Mouse (Mus musculus) stomach, embryonic 16.5 days (tissue): ENCODE results near the gene Inpp5a. TPM values are rescaled to one million over a fixed set of nuclear protein-coding genes. Genes with fewer than 3 reads are reported as not detected.

Experiments
- ATAC-seq: fragments of 200-750 bp; cut with Nextera tagmentation; 2 replicates; pipeline ENCODE4 v1.8.0; 2017; ENCODE audit warnings: moderate number of reproducible peaks, moderate TSS enrichment; ENCODE audit not compliant: insufficient read depth, low FRiP score
- H3K27ac ChIP-seq: fragments of 300-500 bp; sonication (generic); 2 replicates; pipeline ENCODE4 v1.5.1; 2014; ENCODE audit warnings: low read length
- H3K27me3 ChIP-seq: fragments of 300-500 bp; sonication (generic); 2 replicates; pipeline ENCODE4 v1.6.1; 2014; ENCODE audit warnings: low read length, control low read depth, mixed read lengths; ENCODE audit not compliant: control insufficient read depth, insufficient read depth
- H3K36me3 ChIP-seq: fragments of 300-500 bp; sonication (generic); 2 replicates; pipeline ENCODE4 v1.6.1; 2014; ENCODE audit warnings: low read length; ENCODE audit not compliant: control insufficient read depth, insufficient read depth
- H3K4me1 ChIP-seq: fragments of 300-500 bp; sonication (generic); 2 replicates; pipeline ENCODE4 v1.6.1; 2014; ENCODE audit warnings: low read length, control low read depth, mixed read lengths; ENCODE audit not compliant: control insufficient read depth, insufficient read depth
- H3K4me2 ChIP-seq: fragments of 300-500 bp; sonication (generic); 2 replicates; pipeline ENCODE4 v1.6.1; 2014; ENCODE audit warnings: low read depth, low read length, mixed read lengths
- H3K4me3 ChIP-seq: fragments of 300-500 bp; sonication (generic); replicated peaks from 2 replicates; pipeline ENCODE4 v1.5.1; 2014; ENCODE audit warnings: mild to moderate bottlenecking, low read length
- H3K9ac ChIP-seq: fragments of 300-500 bp; sonication (generic); 2 replicates; pipeline ENCODE4 v1.6.1; 2014; ENCODE audit warnings: low read length
- H3K9me3 ChIP-seq: fragments of 300-500 bp; sonication (generic); replicated peaks from 2 replicates; pipeline ENCODE4 v1.6.1; 2016; ENCODE audit warnings: low read length, control low read depth; ENCODE audit not compliant: control insufficient read depth
- WGBS: fragments of 180-500 bp; shearing (Covaris S2); extraction: QIAGEN DNeasy Blood & Tissue Kit; methylation state at CpG from one replicate; pipeline ENCODE4 v1.1.7; 2014; 5-methylcytosine and 5-hydroxymethylcytosine counted together
- polyA plus RNA-seq: library from polyadenylated mRNA; unstranded; fragments of >200 nt; fragmentation: Nextera tagmentation; extraction: Ambion mirVana; gene quantifications from 2 replicates; pipeline ENCODE4 v1.2.1, GENCODE M21; 2015

The Inpp5a gene
- polyA plus RNA-seq, 1 experiment from 2014 or later: 21.3 TPM

DNA sequence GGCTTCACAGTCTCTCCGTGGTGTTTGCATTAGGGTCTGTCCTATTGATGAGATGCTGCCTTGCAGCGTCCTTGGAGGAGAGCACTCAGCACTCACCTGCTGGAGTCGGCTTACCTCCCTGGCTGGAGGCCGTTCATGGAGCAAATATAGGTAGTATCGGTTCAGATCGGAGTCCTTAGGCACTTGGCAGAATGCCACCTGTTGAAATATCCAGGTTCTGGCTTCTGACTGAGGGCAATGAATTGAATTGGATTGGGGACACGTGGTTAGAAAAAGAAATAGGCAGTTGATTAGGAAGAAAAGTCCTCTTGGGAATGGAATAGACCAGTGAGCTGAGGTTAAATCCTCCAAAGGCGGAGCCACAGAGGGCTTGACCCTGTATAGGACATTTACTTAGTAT is 12.9 kb downstream of the Inpp5a start:
- Histone ChIP-seq H3K4me2 (no peak overlapping the region), H3K36me3 (no peaks in the 10 kb centered on the region), H3K9me3 (no peaks in the 10 kb centered on the region), H3K4me3 (no peak overlapping the region), H3K27ac (no peak overlapping the region), H3K27me3 (no peaks in the 10 kb centered on the region), H3K9ac (no peak overlapping the region), H3K4me1 (peaks cover 45% of the 10 kb centered on the region)
- ATAC-seq: no peak
- 69% methylated on average over 8 of the region's 8 CpGs for WGBS

DNA sequence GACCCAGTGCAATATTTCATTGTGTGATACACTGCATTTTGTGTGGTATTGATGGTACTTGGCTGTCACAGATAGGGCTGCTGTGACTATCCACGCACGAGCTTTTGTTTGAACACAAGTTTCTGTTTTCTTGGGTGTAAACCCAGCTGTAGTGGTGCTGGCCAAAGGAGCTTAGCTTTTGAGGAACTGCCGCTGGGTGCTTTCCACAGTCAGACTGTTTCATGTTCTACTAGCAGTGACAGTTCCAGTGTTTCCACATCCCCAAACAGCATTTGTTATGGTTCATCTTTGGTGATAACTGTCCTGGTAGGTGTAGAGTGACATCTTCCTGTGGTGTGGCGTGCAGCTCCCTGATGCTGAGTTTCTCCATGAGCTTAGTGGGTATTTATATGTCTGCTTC is 13.8 kb downstream of the Inpp5a start:
- H3K4me3 ChIP-seq: no peak overlapping the region
- WGBS: 55% methylated on average over 4 of the region's 4 CpGs
- no peak for ATAC-seq
- no peaks in the 10 kb centered on the region for H3K9me3 ChIP-seq
- peaks cover 38% of the 10 kb centered on the region for H3K4me1 ChIP-seq
- H3K27me3 ChIP-seq: no peaks in the 10 kb centered on the region
- no peak overlapping the region for H3K9ac ChIP-seq
- no peaks in the 10 kb centered on the region for H3K36me3 ChIP-seq
- 0 out of 2 replicates have a peak overlapping the region, but pooled peaks have one; percentile 19 for H3K27ac ChIP-seq
- no peak overlapping the region for H3K4me2 ChIP-seq

DNA sequence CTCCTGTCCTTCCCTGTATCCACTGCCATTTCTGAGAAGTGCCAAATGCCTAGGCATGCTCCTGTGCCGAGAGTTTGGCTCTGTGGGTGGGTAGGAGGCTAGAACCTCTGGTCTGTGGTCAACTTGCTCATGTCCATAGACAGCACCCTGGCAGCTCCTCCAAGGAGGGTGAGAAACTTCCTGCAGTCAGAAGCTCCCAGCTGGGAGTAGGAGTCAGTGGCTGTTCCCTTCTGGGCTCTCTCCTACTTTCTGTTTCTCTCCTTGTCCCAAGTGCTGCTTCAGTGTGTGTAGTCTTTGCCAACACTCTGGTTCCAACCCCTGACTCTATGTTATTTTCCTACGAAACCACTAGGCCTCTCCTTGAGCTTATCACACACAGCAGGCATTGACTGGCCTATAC is 17.7 kb downstream of the Inpp5a start:
- H3K9me3 ChIP-seq: no peaks in the 10 kb centered on the region
- H3K9ac ChIP-seq: no peak overlapping the region
- 90% methylated on average over 2 of the region's 2 CpGs for WGBS
- no peaks in the 10 kb centered on the region for H3K36me3 ChIP-seq
- no peaks in the 10 kb centered on the region for H3K27me3 ChIP-seq
- no peak overlapping the region for H3K27ac ChIP-seq
- ATAC-seq: no peak
- peaks cover 23% of the 10 kb centered on the region for H3K4me1 ChIP-seq
- H3K4me2 ChIP-seq: no peak overlapping the region
- H3K4me3 ChIP-seq: no peak overlapping the region

DNA sequence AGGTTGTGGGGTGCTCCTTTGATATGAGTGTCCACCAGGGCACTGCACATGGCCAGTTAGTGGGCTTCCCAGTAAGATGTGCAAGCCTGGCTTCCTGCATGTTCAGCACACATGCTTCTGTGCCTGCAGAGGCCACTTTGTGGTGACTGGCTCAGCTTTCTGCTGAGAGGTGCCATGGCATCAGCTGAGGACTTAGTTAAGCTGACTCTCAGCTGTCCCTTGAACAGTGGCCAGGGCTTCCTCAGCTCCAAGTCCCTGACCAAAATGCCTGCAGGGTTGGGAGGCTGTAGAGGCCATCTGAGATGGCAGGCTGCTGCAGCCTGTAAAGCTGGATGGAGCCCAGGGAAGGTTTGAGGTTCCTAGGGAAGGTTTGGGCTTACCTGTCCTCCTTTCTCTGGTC is 19.1 kb downstream of the Inpp5a start:
- Histone ChIP-seq H3K9ac (no peak overlapping the region), H3K9me3 (no peaks in the 10 kb centered on the region), H3K36me3 (no peaks in the 10 kb centered on the region), H3K27me3 (no peaks in the 10 kb centered on the region), H3K4me1 (peaks cover 28% of the 10 kb centered on the region), H3K27ac (no peak overlapping the region), H3K4me2 (no peak overlapping the region), H3K4me3 (no peak overlapping the region)
- no peak for ATAC-seq

GRCm38 (mm10) chr7:139409903-139410302 is 21.0 kb downstream of the Inpp5a start:
- WGBS: 72% methylated on average over 5 of the region's 5 CpGs
- ATAC-seq: no peak
- H3K27ac ChIP-seq: no peak overlapping the region

DNA sequence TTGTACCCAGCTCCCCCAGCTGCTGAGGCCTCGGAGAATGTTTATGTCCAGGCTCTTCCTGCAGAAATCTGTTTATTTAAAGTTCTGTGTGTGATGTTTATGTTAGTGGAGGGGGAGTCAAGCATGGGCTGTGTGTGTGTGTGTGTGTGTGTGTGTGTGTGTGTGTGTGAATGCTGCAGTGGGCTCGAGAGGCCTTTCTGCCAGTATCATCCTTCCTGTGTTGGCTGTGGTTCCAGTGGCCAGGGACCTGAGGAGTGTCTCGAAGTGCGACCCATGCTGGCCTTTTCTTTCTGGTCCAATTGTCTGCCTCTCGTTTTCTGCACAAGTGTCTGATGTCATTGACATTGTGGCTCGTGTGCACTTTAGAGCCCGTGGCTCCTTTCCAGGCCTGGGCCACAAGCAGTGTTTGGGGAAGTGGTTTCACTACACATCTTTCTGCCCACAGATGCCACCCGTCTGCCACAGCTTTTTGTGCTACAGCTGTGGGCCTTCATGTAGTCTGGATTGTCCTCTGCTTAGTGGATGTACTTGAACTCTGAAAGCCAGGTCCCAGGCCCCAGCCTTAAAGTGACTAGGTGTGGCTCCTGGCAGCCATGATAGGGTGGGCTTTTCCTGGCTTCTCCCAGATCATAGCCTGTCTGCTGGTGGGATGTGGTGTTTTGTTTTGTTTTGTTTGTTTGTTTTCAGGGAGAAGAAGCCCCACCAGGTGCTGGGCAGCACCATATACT is 23.5 kb downstream of the Inpp5a start:
- ATAC-seq: peak; percentile 30; the same call in 1 of the 2 replicates
- Histone ChIP-seq H3K27me3 (no peaks in the 10 kb centered on the region), H3K36me3 (no peaks in the 10 kb centered on the region), H3K9ac (no peak overlapping the region), H3K4me2 (peak overlapping the region; percentile 0; the same call in 1 of the 2 replicates), H3K4me3 (no peak overlapping the region), H3K9me3 (no peaks in the 10 kb centered on the region), H3K4me1 (peaks cover 52% of the 10 kb centered on the region), H3K27ac (peak overlapping the region; percentile 61; the same call in 1 of the 2 replicates)
- WGBS: 26% methylated on average over 8 of the region's 8 CpGs

More at GRCm38 (mm10) chr7:139409903-139410302, 21.0 kb downstream of the Inpp5a start:
- no peaks in the 10 kb centered on the region for H3K36me3 ChIP-seq
- H3K9me3 ChIP-seq: no peaks in the 10 kb centered on the region
- H3K9ac ChIP-seq: no peak overlapping the region
- peaks cover 41% of the 10 kb centered on the region for H3K4me1 ChIP-seq
- no peak overlapping the region for H3K4me2 ChIP-seq
- no peaks in the 10 kb centered on the region for H3K27me3 ChIP-seq
- H3K4me3 ChIP-seq: no peak overlapping the region

- Histone ChIP-seq H3K4me3 (no peak overlapping the region), H3K4me1 (peaks cover 52% of the 10 kb centered on the region), H3K27me3 (no peaks in the 10 kb centered on the region), H3K27ac (0 out of 2 replicates have a peak overlapping the region, but pooled peaks have one; percentile 28), H3K9me3 (no peaks in the 10 kb centered on the region), H3K36me3 (no peaks in the 10 kb centered on the region), H3K9ac (no peak overlapping the region), H3K4me2 (no peak overlapping the region)
- WGBS: 59% methylated on average over 3 of the region's 3 CpGs
- ATAC-seq: no peak
These were observed 24.5 kb downstream of the Inpp5a start for GRCm38 (mm10) chr7:139413400-139413799.

GRCm38 (mm10) chr7:139415616-139416225 is 26.8 kb downstream of the Inpp5a start:
- H3K4me1 ChIP-seq: peaks cover 45% of the 10 kb centered on the region
- H3K27me3 ChIP-seq: no peaks in the 10 kb centered on the region
- H3K4me3 ChIP-seq: no peak overlapping the region
- H3K36me3 ChIP-seq: no peaks in the 10 kb centered on the region
- no peak overlapping the region for H3K27ac ChIP-seq
- no peak for ATAC-seq
- no peaks in the 10 kb centered on the region for H3K9me3 ChIP-seq
- H3K9ac ChIP-seq: no peak overlapping the region
- no peak overlapping the region for H3K4me2 ChIP-seq

- Histone ChIP-seq H3K4me3 (no peak overlapping the region), H3K4me2 (no peak overlapping the region), H3K27me3 (no peaks in the 10 kb centered on the region), H3K4me1 (peaks cover 22% of the 10 kb centered on the region), H3K9ac (no peak overlapping the region), H3K9me3 (no peaks in the 10 kb centered on the region), H3K36me3 (no peaks in the 10 kb centered on the region), H3K27ac (no peak overlapping the region)
- 97% methylated on average over 1 of the region's 1 CpGs for WGBS
- no peak for ATAC-seq
These were observed 29.5 kb downstream of the Inpp5a start for GRCm38 (mm10) chr7:139418371-139418770.
